Mouse (Mus musculus): ENCODE measurements around the gene Ptgr2. TPM values are rescaled to one million over a fixed set of nuclear protein-coding genes. Genes with fewer than 3 reads are reported as not detected.

Gene Ptgr2
- 33.3 TPM for polyA plus RNA-seq (2017; shearing (Covaris generic))

GRCm38 (mm10) chr12:84284885-84285592, at the start of gene Ptgr2:
Ptgr2 (plus strand) TSS chr12:84285232.

GRCm38 (mm10) chr12:84316721-84317621, 31.9 kb downstream of the Ptgr2 start, which contains the start of gene Zfp410:
Zfp410 (plus strand) TSS chr12:84316852.

GRCm38 (mm10) chr12:84361555-84362489, 76.8 kb downstream of the Ptgr2 start, which contains the start of the genes Coq6 and Fam161b:
Coq6 (plus strand) TSS chr12:84361657.
Fam161b (minus strand) TSS chr12:84361833.

Other genes starting within 250 kb of the Ptgr2 start
- gene Acot4, start 246.9 kb upstream of the Ptgr2 start, polyA plus RNA-seq (2017; shearing (Covaris generic)): 0.12 TPM
- gene Gm49366, start 246.3 kb upstream of the Ptgr2 start, polyA plus RNA-seq (2017; shearing (Covaris generic)): not detected
- not detected for gene Acot3, start 233.1 kb upstream of the Ptgr2 start, polyA plus RNA-seq (2017; shearing (Covaris generic))
- not detected for gene Acot5, start 215.9 kb upstream of the Ptgr2 start, polyA plus RNA-seq (2017; shearing (Covaris generic))
- gene Acot6, start 184.6 kb upstream of the Ptgr2 start, polyA plus RNA-seq (2017; shearing (Covaris generic)): 4.3 TPM
- gene Dnal1, start 170.9 kb upstream of the Ptgr2 start, polyA plus RNA-seq (2017; shearing (Covaris generic)): 0.37 TPM
- 0.14 TPM for gene Pnma1, start 136.7 kb upstream of the Ptgr2 start, polyA plus RNA-seq (2017; shearing (Covaris generic))
- 23.7 TPM for gene Elmsan1, start 66.4 kb upstream of the Ptgr2 start, polyA plus RNA-seq (2017; shearing (Covaris generic))
- 61.4 TPM for gene Zfp410, start 31.6 kb downstream of the Ptgr2 start, polyA plus RNA-seq (2017; shearing (Covaris generic))
- gene Coq6, start 76.4 kb downstream of the Ptgr2 start, polyA plus RNA-seq (2017; shearing (Covaris generic)): 26.4 TPM
- gene Fam161b, start 76.6 kb downstream of the Ptgr2 start, polyA plus RNA-seq (2017; shearing (Covaris generic)): 0.84 TPM
- gene Entpd5, start 123.8 kb downstream of the Ptgr2 start, polyA plus RNA-seq (2017; shearing (Covaris generic)): 43.0 TPM
- 1.4 TPM for gene Bbof1, start 123.8 kb downstream of the Ptgr2 start, polyA plus RNA-seq (2017; shearing (Covaris generic))
- 32.0 TPM for gene Rnf113a2, start 132.0 kb downstream of the Ptgr2 start, polyA plus RNA-seq (2017; shearing (Covaris generic))
- gene Aldh6a1, start 165.8 kb downstream of the Ptgr2 start, polyA plus RNA-seq (2017; shearing (Covaris generic)): 20.4 TPM
- 21.1 TPM for gene Lin52, start 166.2 kb downstream of the Ptgr2 start, polyA plus RNA-seq (2017; shearing (Covaris generic))